Mouse (Mus musculus) forebrain, embryonic 13.5 days (tissue): ENCODE data around the gene Trp53rka. TPM values are rescaled to one million over a fixed set of nuclear protein-coding genes. Genes with fewer than 3 reads are reported as not detected.

Experiments
- ATAC-seq: fragments of 200-750 bp; cut with Nextera tagmentation; 2 replicates; pipeline ENCODE4 v1.8.0; 2017
- H3K27ac ChIP-seq: fragments of 300-500 bp; sonication (generic); 2 replicates; pipeline ENCODE4 v1.5.1; 2015; ENCODE audit warnings: inconsistent platforms, mild to moderate bottlenecking, moderate library complexity
- H3K27me3 ChIP-seq: fragments of 300-500 bp; sonication (generic); 2 replicates; pipeline ENCODE4 v1.6.1; 2015; ENCODE audit warnings: mild to moderate bottlenecking, inconsistent platforms
- H3K36me3 ChIP-seq: fragments of 300-500 bp; sonication (generic); 2 replicates; pipeline ENCODE4 v1.6.1; 2015; ENCODE audit warnings: mild to moderate bottlenecking, inconsistent platforms; ENCODE audit not compliant: poor library complexity, severe bottlenecking
- H3K4me1 ChIP-seq: fragments of 300-500 bp; sonication (generic); 2 replicates; pipeline ENCODE4 v1.6.1; 2015; ENCODE audit warnings: inconsistent platforms
- H3K4me2 ChIP-seq: fragments of 300-500 bp; sonication (generic); 2 replicates; pipeline ENCODE4 v1.6.1; 2015; ENCODE audit warnings: inconsistent platforms, mild to moderate bottlenecking, moderate library complexity
- H3K4me3 ChIP-seq: fragments of 300-500 bp; sonication (generic); 2 replicates; pipeline ENCODE4 v1.5.1; 2015; ENCODE audit warnings: mild to moderate bottlenecking, inconsistent platforms
- H3K9ac ChIP-seq: fragments of 300-500 bp; sonication (generic); 2 replicates; pipeline ENCODE4 v1.6.1; 2015; ENCODE audit warnings: mild to moderate bottlenecking, inconsistent platforms
- H3K9me3 ChIP-seq: fragments of 300-500 bp; sonication (generic); replicated peaks from 2 replicates; pipeline ENCODE4 v1.6.1; 2016; ENCODE audit warnings: inconsistent platforms
- WGBS: fragments of 180-500 bp; shearing (Covaris S2); methylation state at CpG from one replicate; pipeline ENCODE4 v1.1.7; 2015; 5-methylcytosine and 5-hydroxymethylcytosine counted together
- polyA plus RNA-seq: library from polyadenylated mRNA; unstranded; fragments of >200 nt; fragmentation: Nextera tagmentation; extraction: Ambion mirVana; gene quantifications from 2 replicates; pipeline ENCODE4 v1.2.1, GENCODE M21; 2015

Gene Trp53rka
- polyA plus RNA-seq, 1 experiment from 2014 or later = 41.3 TPM

DNA sequence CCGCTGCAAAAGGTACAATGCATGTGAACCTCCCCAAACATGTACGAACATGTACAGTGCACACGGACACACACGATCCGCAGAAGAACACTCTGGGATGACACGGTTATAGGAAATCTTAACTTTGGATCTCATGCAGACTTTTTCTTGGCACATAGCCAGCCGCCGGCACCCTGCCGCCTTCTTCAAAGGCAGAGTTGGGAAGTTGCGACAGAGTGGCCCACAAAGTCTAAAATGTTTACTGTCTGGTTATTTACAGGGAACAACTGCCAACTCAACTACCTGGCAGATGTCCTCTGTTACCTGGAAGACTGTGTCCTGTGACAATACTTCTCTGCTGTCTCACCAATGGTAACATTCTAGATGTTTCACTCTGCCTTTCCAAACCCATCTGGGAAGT is 50.1 kb downstream of the Trp53rka start:
- ATAC-seq = no peak
- Histone ChIP-seq H3K36me3 (no peaks in the 10 kb centered on the region), H3K4me1 (no peaks in the 10 kb centered on the region), H3K4me3 (no peak overlapping the region), H3K27ac (no peak overlapping the region), H3K9ac (no peak overlapping the region), H3K4me2 (no peak overlapping the region), H3K9me3 (no peaks in the 10 kb centered on the region), H3K27me3 (no peaks in the 10 kb centered on the region)
- WGBS = 79% methylated on average over 10 of the region's 10 CpGs

- Histone ChIP-seq H3K27ac (no peak overlapping the region), H3K4me1 (0 out of 2 replicates have a peak, but pooled peaks cover 2% of the 10 kb centered on the region), H3K36me3 (no peaks in the 10 kb centered on the region), H3K9me3 (no peaks in the 10 kb centered on the region), H3K9ac (no peak overlapping the region), H3K4me2 (no peak overlapping the region), H3K27me3 (no peaks in the 10 kb centered on the region), H3K4me3 (no peak overlapping the region)
- 71% methylated on average over 4 of the region's 4 CpGs for WGBS
- no peak for ATAC-seq
Observed at GRCm38 (mm10) chr2:165441613-165442012, 51.5 kb downstream of the Trp53rka start.

Other genes starting within 250 kb of the Trp53rka start
- gene Slc35c2, start 205.5 kb downstream of the Trp53rka start, polyA plus RNA-seq = 63.8 and 67.2 TPM in 2 replicates
- 90.5 and 101 TPM in 2 replicates for gene Elmo2, start 166.8 kb downstream of the Trp53rka start, polyA plus RNA-seq
- gene Zfp663, start 124.6 kb downstream of the Trp53rka start, polyA plus RNA-seq = 5.7 and 6.1 TPM in 2 replicates
- gene Zfp334, start 105.1 kb downstream of the Trp53rka start, polyA plus RNA-seq = 13.6 and 15.5 TPM in 2 replicates
- gene Ocstamp, start 92.9 kb downstream of the Trp53rka start, polyA plus RNA-seq = not detected in 2 replicates
- 2.8 and 3.1 TPM in 2 replicates for gene Slc13a3, start 20.1 kb downstream of the Trp53rka start, polyA plus RNA-seq
- gene Slc2a10, start 10.5 kb upstream of the Trp53rka start, polyA plus RNA-seq = 2.7 and 2.8 TPM in 2 replicates
- gene Eya2, start 101.7 kb upstream of the Trp53rka start, polyA plus RNA-seq = 2.5 and 4.3 TPM in 2 replicates